Mouse (Mus musculus) midbrain, embryonic 13.5 days (tissue): ENCODE measurements around the gene Eva1c. TPM values are rescaled to one million over a fixed set of nuclear protein-coding genes. Genes with fewer than 3 reads are reported as not detected.

Source experiments
- ATAC-seq: fragments of 200-750 bp; cut with Nextera tagmentation; 2 replicates; pipeline ENCODE4 v1.8.0; 2017; ENCODE audit warnings: mild to moderate bottlenecking, moderate TSS enrichment, moderate library complexity
- H3K27ac ChIP-seq: fragments of 300-500 bp; sonication (generic); 2 replicates; pipeline ENCODE4 v1.5.1; 2015; ENCODE audit warnings: inconsistent platforms, mild to moderate bottlenecking, moderate library complexity
- H3K27me3 ChIP-seq: fragments of 300-500 bp; sonication (generic); 2 replicates; pipeline ENCODE4 v1.6.1; 2015; ENCODE audit warnings: mild to moderate bottlenecking, inconsistent platforms
- H3K36me3 ChIP-seq: fragments of 300-500 bp; sonication (generic); 2 replicates; pipeline ENCODE4 v1.6.1; 2015; ENCODE audit warnings: mild to moderate bottlenecking, inconsistent platforms
- H3K4me1 ChIP-seq: fragments of 300-500 bp; sonication (generic); replicated peaks from 2 replicates; pipeline ENCODE4 v1.6.1; 2015; ENCODE audit warnings: inconsistent platforms
- H3K4me2 ChIP-seq: fragments of 300-500 bp; sonication (generic); replicated peaks from 2 replicates; pipeline ENCODE4 v1.6.1; 2015; ENCODE audit warnings: moderate library complexity, mild to moderate bottlenecking, inconsistent platforms
- H3K4me3 ChIP-seq: fragments of 300-500 bp; sonication (generic); replicated peaks from 2 replicates; pipeline ENCODE4 v1.5.1; 2015; ENCODE audit warnings: mild to moderate bottlenecking, inconsistent platforms
- H3K9ac ChIP-seq: fragments of 300-500 bp; sonication (generic); replicated peaks from 2 replicates; pipeline ENCODE4 v1.6.1; 2015; ENCODE audit warnings: mild to moderate bottlenecking, inconsistent platforms
- H3K9me3 ChIP-seq: fragments of 300-500 bp; sonication (generic); 2 replicates; pipeline ENCODE4 v1.6.1; 2016; ENCODE audit warnings: mild to moderate bottlenecking, inconsistent platforms
- WGBS: fragments of 180-500 bp; shearing (Covaris S2); methylation state at CpG from one replicate; pipeline ENCODE4 v1.1.7; 2015; 5-methylcytosine and 5-hydroxymethylcytosine counted together
- polyA plus RNA-seq: library from polyadenylated mRNA; unstranded; fragments of >200 nt; fragmentation: Nextera tagmentation; extraction: Ambion mirVana; gene quantifications from 2 replicates; pipeline ENCODE4 v1.2.1, GENCODE M21; 2015

Eva1c gene
- 1.7 and 2.6 TPM in 2 replicates for polyA plus RNA-seq

DNA sequence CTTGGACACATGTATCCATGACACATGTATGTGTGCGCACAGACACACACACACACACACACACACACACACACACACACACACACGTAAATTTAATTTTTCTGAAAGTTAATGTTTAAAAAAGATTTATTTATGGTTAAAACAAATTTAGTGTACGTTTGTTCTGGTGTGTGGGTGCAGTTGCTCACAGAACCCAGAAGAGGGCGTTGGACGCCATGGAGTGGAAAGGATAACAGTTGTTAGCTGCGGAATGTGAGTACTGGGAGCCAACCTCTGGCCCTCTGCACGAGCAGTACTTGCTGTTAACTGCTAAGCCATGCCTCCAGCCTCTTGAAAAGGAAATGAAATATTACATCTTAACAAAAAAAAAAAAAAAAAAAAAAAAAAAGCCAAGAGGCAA lies at the start of gene Eva1c:
Eva1c (plus strand) TSS at position 263 of the 400 bp plus-strand sequence.
- Histone ChIP-seq H3K27ac (no peak within 1 kb of the TSS), H3K36me3 (no peaks in the 10 kb centered on the region), H3K4me2 (no peak within 1 kb of the TSS), H3K9ac (no peak within 1 kb of the TSS), H3K9me3 (no peaks in the 10 kb centered on the region), H3K4me1 (peaks cover 20% of the 10 kb centered on the region), H3K4me3 (no peak within 1 kb of the TSS), H3K27me3 (peaks cover 34% of the 10 kb centered on the region)
- no peak for ATAC-seq
- 68% methylated on average over 7 of the region's 7 CpGs for WGBS

DNA sequence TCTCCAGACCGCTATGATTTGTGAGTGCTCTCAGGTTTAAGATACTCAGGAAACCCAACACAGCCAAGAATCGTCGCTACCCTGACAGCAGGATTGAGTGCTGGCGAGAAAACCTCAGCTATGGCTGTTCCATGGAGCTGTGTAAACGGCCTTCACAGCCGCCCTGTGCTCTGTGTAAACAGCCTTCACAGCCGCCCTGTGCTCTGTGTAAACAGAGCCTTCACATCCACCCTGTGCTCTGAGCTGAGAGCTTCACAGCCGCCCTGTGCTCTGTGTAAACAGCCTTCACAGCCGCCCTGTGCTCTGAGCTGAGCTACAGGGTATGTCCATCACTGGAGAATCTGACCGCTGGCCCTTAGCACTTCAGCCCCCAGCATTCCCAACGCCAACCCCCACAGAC lies 46.7 kb upstream of the Eva1c start:
- Histone ChIP-seq H3K27ac (no peak overlapping the region), H3K4me2 (no peak overlapping the region), H3K4me3 (no peak overlapping the region), H3K36me3 (peaks cover 96% of the 10 kb centered on the region), H3K4me1 (no peaks in the 10 kb centered on the region), H3K9me3 (no peaks in the 10 kb centered on the region), H3K9ac (no peak overlapping the region), H3K27me3 (no peaks in the 10 kb centered on the region)
- peak; percentile 83 for ATAC-seq
- WGBS, result 84% methylated on average over 11 of the region's 11 CpGs

DNA sequence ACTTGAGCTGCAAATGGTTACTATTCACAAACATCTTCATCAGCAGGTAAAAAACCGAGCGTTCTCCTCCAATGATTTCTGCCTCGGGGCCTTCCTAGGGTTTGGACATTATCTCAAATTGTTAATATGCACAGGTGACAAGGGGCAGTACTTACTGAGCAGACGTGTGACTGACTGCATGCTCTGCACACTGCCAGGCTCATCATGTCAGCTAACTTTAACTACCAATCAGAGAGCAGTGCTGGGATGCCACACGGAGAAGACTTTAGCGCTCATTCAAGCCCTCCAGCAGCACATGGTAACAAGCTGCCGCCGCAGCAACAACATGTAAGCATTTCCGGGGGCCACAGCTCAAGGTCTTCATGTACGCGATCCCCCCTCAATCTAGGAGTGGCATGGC lies 43.2 kb upstream of the Eva1c start:
- peaks cover 94% of the 10 kb centered on the region for H3K36me3 ChIP-seq
- H3K27ac ChIP-seq, result no peak overlapping the region
- H3K4me3 ChIP-seq, result no peak overlapping the region
- whole genome bisulfite sequencing, result 92% methylated on average over 11 of the region's 11 CpGs
- ATAC-seq, result no peak
- H3K9me3 ChIP-seq, result no peaks in the 10 kb centered on the region
- no peak overlapping the region for H3K9ac ChIP-seq
- H3K27me3 ChIP-seq, result no peaks in the 10 kb centered on the region
- no peak overlapping the region for H3K4me2 ChIP-seq
- no peaks in the 10 kb centered on the region for H3K4me1 ChIP-seq

DNA sequence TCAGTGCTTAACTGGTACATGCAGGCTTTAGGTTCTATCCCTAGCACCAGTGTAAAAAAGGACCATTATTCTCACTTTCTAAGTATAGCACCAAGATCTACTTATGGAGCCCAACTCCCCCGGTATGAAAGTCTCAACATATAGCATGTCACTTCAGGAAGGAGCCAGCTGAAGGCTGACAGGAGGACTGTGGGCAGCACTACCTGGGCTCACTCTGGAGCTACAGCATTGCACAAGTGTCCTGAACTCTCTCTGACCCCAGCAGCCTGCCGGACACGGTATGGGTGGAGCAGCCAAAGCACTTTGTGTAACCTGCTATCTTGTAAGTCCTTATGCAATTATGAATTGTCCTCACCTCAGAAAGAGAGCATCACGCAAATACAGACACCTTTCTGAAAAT lies 41.3 kb upstream of the Eva1c start:
- Histone ChIP-seq H3K4me1 (no peaks in the 10 kb centered on the region), H3K4me2 (no peak overlapping the region), H3K9me3 (no peaks in the 10 kb centered on the region), H3K4me3 (no peak overlapping the region), H3K27me3 (no peaks in the 10 kb centered on the region), H3K9ac (no peak overlapping the region), H3K36me3 (peaks cover 94% of the 10 kb centered on the region), H3K27ac (no peak overlapping the region)
- ATAC-seq, result no peak
- WGBS, result 92% methylated on average over 4 of the region's 4 CpGs

DNA sequence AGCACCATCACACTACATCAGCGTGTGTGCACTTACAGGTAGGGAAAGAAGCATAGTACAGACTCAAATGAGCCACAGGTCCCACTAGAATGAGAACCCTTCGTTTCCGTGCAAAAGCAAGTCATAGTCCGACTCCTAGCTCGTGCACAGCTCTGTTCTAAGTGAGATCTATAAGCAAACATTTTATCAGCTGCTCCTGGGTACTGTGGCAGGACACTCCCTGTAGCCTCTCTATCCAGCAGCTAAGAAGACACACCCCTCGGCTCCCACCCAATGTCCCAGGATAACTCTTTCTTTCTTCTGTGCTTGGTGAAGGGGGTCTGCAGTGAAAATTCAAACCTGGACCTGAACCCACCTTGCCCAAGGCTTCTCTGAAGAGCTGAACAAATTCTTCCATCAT lies 37.9 kb upstream of the Eva1c start:
- H3K9me3 ChIP-seq, result no peaks in the 10 kb centered on the region
- ATAC-seq, result no peak
- no peaks in the 10 kb centered on the region for H3K4me1 ChIP-seq
- H3K4me3 ChIP-seq, result no peak overlapping the region
- no peak overlapping the region for H3K4me2 ChIP-seq
- H3K27me3 ChIP-seq, result no peaks in the 10 kb centered on the region
- no peak overlapping the region for H3K27ac ChIP-seq
- peaks cover 98% of the 10 kb centered on the region for H3K36me3 ChIP-seq
- 94% methylated on average over 6 of the region's 6 CpGs for WGBS
- no peak overlapping the region for H3K9ac ChIP-seq

DNA sequence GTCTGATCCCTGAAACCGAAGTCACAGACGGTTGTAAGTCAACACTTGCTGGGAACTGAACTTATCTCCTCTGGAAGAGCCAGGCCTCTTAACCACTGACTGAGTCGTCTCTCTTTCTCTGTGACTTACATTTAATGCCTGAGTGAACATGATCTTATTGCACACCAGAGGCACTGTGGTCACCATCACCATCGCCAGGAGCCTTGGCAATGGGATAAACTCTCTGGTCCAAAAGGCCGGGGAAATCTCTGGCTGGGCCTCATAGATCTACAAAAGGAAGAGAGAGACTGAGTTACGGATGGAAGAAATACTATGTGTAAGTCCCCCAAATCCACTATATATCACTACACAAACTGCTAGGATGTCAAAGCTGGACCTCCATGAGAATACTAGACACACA lies 35.6 kb upstream of the Eva1c start:
- WGBS, result 89% methylated on average over 6 of the region's 6 CpGs
- H3K27me3 ChIP-seq, result no peaks in the 10 kb centered on the region
- no peak for ATAC-seq
- H3K4me2 ChIP-seq, result no peak overlapping the region
- no peak overlapping the region for H3K27ac ChIP-seq
- H3K9me3 ChIP-seq, result no peaks in the 10 kb centered on the region
- no peak overlapping the region for H3K4me3 ChIP-seq
- no peak overlapping the region for H3K9ac ChIP-seq
- H3K36me3 ChIP-seq, result peaks cover 96% of the 10 kb centered on the region
- no peaks in the 10 kb centered on the region for H3K4me1 ChIP-seq

DNA sequence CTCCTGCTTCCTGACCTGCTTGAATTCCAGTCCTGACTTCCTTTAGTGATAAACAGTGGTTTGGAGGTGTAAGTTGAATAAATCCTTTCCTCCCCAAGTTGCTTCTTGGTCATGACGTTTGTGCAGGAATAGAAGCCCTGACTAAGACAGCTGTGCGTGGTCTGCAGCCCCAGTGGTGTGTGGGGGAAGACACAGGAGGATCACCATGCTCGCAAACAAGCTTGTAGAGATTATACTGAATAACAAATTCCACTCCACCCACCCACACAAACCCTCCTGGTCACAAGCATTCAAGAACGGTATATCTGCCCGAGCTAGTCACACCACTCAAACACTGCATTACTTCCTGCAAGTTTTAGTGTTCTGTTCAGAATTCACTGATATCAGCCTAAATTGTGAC lies 34.5 kb upstream of the Eva1c start:
- WGBS, result 98% methylated on average over 5 of the region's 5 CpGs
- no peak overlapping the region for H3K4me3 ChIP-seq
- no peaks in the 10 kb centered on the region for H3K27me3 ChIP-seq
- ATAC-seq, result no peak
- H3K4me2 ChIP-seq, result no peak overlapping the region
- peaks cover 93% of the 10 kb centered on the region for H3K36me3 ChIP-seq
- H3K9me3 ChIP-seq, result no peaks in the 10 kb centered on the region
- H3K4me1 ChIP-seq, result no peaks in the 10 kb centered on the region
- no peak overlapping the region for H3K27ac ChIP-seq
- H3K9ac ChIP-seq, result no peak overlapping the region

DNA sequence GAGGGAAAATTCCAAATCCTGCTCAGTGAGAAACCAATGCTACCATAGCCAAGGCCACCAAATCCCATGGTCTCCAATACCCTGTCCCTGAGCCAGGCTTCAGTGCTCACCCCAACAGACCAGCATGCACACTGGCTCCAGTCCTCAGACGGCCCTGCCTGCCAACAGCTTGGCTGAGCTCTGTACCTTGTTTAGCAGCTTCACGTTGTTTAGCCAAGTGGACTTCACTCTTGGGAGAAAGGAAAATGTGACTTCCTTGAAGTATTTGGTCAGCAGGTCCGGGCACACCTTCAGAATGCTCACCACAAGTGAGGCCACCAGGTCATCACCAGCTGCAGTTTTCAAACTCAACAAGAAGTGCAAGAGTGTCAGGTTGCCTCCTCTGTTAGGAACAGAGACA lies 34.0 kb upstream of the Eva1c start:
- Histone ChIP-seq H3K9ac (no peak overlapping the region), H3K4me3 (no peak overlapping the region), H3K27ac (no peak overlapping the region), H3K9me3 (no peaks in the 10 kb centered on the region), H3K27me3 (no peaks in the 10 kb centered on the region), H3K4me1 (no peaks in the 10 kb centered on the region), H3K36me3 (peaks cover 93% of the 10 kb centered on the region), H3K4me2 (no peak overlapping the region)
- WGBS, result 87% methylated on average over 3 of the region's 3 CpGs
- no peak for ATAC-seq

DNA sequence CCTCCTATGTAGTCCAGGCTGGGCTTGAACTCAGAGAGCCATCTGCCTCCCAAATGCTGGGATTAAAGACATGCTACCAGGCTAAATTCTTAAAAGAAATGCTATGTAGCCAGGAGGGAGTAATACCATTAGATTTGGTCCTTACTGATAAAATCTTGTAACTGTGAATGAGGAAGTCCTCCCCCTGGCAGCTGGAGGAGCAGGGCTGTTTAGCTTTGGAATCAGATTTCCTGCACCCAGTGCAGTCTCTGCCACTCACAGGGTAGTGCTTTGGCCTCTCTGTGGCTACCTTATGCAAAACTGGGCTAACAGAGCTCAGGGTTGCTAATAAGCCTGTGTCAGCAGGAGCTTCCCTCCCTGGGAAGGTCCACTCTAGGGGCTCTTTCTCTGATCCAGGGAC lies 31.8 kb upstream of the Eva1c start:
- ATAC-seq, result no peak
- no peaks in the 10 kb centered on the region for H3K27me3 ChIP-seq
- H3K27ac ChIP-seq, result no peak overlapping the region
- no peaks in the 10 kb centered on the region for H3K4me1 ChIP-seq
- peaks cover 90% of the 10 kb centered on the region for H3K36me3 ChIP-seq
- no peak overlapping the region for H3K4me2 ChIP-seq
- no peaks in the 10 kb centered on the region for H3K9me3 ChIP-seq
- no peak overlapping the region for H3K4me3 ChIP-seq
- H3K9ac ChIP-seq, result no peak overlapping the region

DNA sequence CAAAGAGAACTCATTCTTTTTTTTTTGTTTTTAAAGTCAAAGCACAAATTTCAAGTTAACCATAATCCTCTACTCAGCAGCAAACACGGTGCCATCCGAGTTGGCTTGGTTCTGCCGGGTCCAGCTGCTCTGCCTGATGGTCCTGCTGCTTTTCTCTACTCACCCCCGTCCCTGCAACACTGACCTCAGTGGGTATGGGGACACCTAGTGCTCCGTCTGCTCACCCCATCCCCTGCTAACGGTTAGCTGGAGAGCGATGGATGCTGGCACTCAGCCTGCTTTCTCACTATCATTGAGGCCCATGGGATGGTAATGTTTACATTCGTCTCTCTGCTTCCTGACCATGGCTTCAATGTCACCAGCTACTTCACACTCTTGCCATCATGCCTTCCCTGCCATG lies 28.1 kb upstream of the Eva1c start:
- WGBS, result 91% methylated on average over 8 of the region's 8 CpGs
- ATAC-seq, result no peak
- no peak overlapping the region for H3K4me3 ChIP-seq
- H3K27ac ChIP-seq, result no peak overlapping the region
- no peak overlapping the region for H3K9ac ChIP-seq
- H3K36me3 ChIP-seq, result peaks cover 80% of the 10 kb centered on the region
- no peak overlapping the region for H3K4me2 ChIP-seq
- H3K27me3 ChIP-seq, result no peaks in the 10 kb centered on the region
- no peaks in the 10 kb centered on the region for H3K4me1 ChIP-seq
- no peaks in the 10 kb centered on the region for H3K9me3 ChIP-seq

DNA sequence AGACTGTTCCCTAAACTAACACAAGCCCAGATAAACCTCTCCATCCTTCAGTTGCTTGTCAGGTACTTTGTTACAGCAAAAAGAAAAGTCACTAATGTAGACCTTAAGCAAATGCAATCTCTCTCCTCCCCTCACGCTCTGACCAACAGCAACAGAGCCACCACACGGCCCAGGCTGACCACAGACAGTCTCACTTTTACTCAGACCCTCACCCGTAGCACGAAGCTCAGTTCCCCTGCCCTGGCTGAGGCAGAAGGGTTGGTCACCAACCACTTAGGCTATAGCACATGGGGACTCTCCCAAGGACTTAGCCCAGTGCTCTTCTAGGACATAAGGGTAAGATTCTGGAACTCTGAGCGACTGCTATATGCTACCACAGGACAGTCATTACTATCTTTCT lies 27.7 kb upstream of the Eva1c start:
- Histone ChIP-seq H3K9me3 (no peaks in the 10 kb centered on the region), H3K27ac (no peak overlapping the region), H3K4me2 (no peak overlapping the region), H3K4me1 (no peaks in the 10 kb centered on the region), H3K36me3 (peaks cover 80% of the 10 kb centered on the region), H3K9ac (no peak overlapping the region), H3K4me3 (no peak overlapping the region), H3K27me3 (no peaks in the 10 kb centered on the region)
- ATAC-seq, result no peak
- WGBS, result 91% methylated on average over 5 of the region's 5 CpGs

DNA sequence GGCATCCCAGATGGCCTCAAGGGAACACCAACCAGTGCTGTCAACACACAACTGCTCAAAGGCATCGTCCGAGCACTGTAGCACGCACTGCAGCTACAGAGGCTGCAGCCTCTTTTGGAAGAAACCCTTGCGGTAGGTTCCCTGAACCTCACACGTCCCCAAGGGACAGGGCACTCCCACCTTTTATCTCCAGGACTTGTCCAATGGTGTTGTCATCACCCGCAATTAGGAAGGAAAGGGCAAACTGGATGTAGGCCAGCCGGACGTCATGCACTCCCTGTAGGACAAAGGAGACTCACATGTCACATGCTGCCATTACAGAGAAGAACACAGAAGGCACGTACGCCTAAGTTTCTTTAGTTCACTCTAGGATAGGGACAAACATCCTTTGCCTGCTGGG lies 26.7 kb upstream of the Eva1c start:
- Histone ChIP-seq H3K27me3 (no peaks in the 10 kb centered on the region), H3K4me1 (no peaks in the 10 kb centered on the region), H3K9ac (no peak overlapping the region), H3K27ac (no peak overlapping the region), H3K4me2 (no peak overlapping the region), H3K9me3 (no peaks in the 10 kb centered on the region), H3K36me3 (peaks cover 84% of the 10 kb centered on the region), H3K4me3 (no peak overlapping the region)
- 87% methylated on average over 10 of the region's 10 CpGs for WGBS
- ATAC-seq, result no peak

DNA sequence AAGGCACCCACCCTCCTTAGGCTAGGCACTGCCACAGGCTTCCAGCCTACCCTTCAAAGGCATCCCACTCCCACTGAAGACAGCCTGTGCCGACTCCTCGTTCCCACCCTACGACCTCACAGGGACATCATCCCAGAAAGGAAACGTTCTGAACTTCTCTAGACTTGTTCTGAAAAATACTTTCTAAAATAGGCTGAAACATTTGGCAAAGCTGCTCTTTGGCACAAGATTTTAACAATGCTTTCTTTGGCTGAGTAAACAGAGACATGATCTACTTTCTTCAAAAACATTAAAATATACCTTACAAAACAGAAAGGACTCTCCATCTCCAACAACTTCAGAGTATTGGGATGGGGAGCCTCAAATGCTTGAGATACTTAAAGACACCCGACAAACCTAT lies 25.3 kb upstream of the Eva1c start:
- 90% methylated on average over 5 of the region's 5 CpGs for WGBS
- no peak overlapping the region for H3K4me2 ChIP-seq

More for the DNA sequence above, 25.3 kb upstream of the Eva1c start:
- no peaks in the 10 kb centered on the region for H3K9me3 ChIP-seq
- no peak overlapping the region for H3K27ac ChIP-seq
- ATAC-seq, result no peak
- H3K4me1 ChIP-seq, result no peaks in the 10 kb centered on the region
- H3K9ac ChIP-seq, result no peak overlapping the region
- H3K36me3 ChIP-seq, result peaks cover 71% of the 10 kb centered on the region
- H3K27me3 ChIP-seq, result no peaks in the 10 kb centered on the region
- no peak overlapping the region for H3K4me3 ChIP-seq
